Mouse (Mus musculus) natural killer cell, adult 2 months (primary cell): ENCODE results near the gene Mbd6.
"Not testable (repeated sequence)": the region's sequence is repeated elsewhere in the genome, so short reads cannot be mapped to it uniquely, and the experiment has no call there.

Experiments used
- DNase-seq, 2 experiments: peaks; one replicate each; pipeline ENCODE4 v3.0.0; 2022; ENCODE audit warnings: low spot score in 2 of 2

Mbd6 gene

GRCm38 (mm10) chr10:127288800-127289572 is at the start of gene Mbd6:
Gene Mbd6 (minus strand): TSS chr10:127289018.
- DNase-seq: peak; percentile 90 to 92

GRCm38 (mm10) chr10:127337536-127338099 is 48.8 kb upstream of the Mbd6 start:
- DNase-seq: no peak

GRCm38 (mm10) chr10:127336952-127337351 is 48.1 kb upstream of the Mbd6 start:
- DNase-seq: no peak

- no peak for DNase-seq
These were observed 46.5 kb upstream of the Mbd6 start for GRCm38 (mm10) chr10:127335271-127335670.

- DNase-seq: no peak
These were observed 44.3 kb upstream of the Mbd6 start for GRCm38 (mm10) chr10:127333152-127333551.

DNA sequence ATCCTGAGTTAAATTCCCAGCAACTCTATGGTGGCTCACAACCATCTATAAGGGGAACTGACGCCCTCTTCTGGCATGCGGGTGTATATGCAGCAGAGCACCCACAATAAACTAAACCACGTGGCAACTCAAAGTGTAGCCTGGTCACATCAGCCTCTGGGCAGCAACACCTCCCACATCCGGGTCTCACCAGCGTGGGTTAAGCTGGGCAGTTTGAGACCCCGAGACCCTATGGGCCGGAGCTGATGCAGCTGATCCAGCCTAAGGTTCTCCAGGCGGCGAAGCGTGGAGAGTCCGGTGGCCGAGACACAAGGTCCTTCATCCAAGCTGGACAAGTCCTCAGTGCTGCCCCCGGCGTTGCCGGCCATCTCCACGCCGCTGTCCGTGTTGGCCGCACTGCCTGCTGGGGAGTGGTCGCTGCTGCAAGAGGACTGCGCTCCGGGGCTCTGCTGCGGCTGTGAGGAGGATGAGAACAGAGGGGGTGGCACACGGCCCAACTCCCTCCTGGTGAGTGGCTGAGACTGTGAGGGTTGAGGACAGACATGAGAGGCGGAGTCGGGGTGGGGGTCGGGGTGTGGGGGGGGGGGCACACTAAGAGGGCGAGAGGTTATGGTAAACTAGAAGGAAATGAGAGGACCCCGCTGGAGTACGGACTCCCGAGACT is 43.5 kb upstream of the Mbd6 start:
- no peak for DNase-seq

GRCm38 (mm10) chr10:127330212-127330611 is 41.4 kb upstream of the Mbd6 start:
- no peak for DNase-seq

DNA sequence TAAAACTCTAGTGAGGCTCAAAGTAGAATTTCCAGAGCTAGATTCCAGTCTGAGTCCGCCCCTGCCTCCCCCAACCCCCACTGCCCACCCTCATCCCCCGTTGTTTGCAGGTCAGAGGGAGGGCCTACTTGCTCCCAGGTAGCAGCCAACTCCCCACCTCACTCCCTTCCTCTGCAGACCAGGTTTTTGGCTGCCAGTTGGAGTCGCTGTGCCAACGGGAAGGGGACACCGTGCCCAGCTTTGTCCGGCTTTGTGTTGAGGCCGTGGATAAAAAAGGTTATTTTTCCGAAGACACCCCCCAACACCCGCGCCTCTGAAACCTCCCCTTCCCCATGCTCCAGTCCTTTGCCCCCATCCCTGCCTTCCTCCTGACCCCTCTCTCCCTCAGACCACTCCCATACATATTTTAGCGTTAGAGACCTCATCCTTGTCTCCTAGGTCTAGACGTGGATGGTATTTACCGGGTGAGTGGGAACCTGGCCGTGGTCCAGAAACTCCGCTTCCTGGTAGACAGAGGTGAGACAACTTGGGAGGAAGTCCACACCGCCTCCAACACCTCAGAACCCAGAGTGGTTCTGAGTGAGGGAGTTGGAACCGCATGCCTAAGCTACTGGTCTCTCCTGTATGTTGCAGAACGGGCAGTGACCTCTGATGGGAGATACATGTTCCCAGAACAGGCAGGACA is 38.8 kb upstream of the Mbd6 start:
- no peak for DNase-seq

DNA sequence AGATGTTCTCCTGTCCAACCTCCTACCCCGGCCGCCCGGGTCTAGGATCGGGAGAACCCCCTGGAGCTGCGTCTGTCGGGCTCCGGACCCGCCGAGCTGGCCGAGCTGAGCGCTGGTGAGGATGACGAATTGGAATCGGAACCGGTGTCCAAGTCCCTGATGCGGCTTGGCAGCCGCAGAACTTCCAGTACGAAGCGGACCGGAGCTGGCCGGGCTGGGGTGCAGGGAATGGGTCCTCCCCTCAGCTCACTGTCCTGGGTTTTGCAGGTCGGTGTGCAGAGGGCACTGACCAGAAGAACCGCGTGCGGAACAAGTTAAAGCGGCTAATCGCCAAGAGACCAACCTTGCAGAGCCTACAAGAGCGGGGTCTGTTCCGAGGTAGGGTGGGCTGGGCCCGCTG is 38.0 kb upstream of the Mbd6 start:
- no peak for DNase-seq

GRCm38 (mm10) chr10:127326017-127326801 is 37.4 kb upstream of the Mbd6 start:
- peak; percentile 60 to 73 for DNase-seq

DNA sequence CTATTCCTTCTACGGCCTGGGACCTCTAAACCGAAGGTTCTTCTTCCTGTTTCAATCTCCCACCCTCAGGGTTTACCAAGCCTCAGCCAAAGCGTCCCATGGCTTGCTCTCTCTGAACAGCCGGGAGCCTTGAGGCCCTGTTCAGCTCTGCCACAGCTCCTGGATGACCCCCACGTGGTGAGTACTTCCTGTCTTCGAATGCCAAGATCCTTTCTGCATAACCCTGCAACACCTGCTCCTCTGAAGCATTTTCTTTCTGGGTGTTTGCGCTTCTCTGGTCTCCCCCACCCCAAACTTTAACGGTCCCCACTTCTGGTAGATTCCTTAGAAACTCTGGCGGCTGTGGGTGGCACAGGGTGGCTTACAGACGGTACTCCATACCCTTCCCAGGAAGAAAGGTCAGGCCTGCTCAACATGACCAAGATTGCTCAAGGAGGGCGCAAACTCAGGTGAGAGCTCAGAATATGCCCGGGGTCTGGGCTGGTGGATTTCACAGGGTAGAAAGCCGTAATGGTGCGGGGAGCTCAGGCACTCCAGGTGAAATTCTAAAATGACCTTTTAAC is 36.7 kb upstream of the Mbd6 start:
- DNase-seq: no peak

GRCm38 (mm10) chr10:127324495-127324894 is 35.7 kb upstream of the Mbd6 start:
- peak; percentile 75 to 87 for DNase-seq

DNA sequence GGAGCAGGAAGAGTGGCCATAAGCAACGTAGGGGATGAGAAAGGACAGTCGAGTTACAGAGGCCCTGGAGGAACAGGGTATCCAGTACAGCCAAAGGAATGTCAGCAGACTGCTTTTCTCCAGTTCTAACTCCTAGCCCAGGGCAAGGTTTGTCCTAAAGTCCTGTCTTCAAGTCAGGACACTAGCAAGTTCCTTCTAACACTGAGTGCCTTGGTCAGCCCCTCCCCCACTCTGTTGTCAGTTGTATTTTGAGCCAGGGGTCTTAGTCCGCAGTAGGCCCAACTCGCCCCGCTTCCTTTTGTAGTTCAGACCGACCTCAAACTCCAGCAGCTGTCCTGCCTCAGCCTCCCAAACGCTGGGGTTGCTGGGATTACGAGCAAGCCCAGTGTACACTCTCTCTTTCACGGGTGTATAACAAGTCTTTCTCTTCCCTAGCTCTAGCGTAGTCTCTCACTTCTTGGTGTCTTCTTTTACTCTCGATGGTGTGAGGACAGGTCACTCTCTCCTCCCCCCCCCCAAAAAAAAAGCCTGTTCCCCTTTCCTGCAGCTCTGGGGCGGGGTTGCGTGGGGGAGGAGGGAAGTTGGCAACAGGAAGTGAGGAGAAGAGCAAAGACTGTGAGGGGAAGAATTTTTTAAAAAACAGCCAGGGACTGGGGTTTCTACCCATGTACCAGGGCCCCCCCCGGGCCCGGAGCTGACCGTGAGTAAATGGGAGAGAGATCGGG is 34.5 kb upstream of the Mbd6 start:
- peak in 1 of 2 experiments; percentile 47 for DNase-seq

GRCm38 (mm10) chr10:127322669-127323068 is 33.9 kb upstream of the Mbd6 start:
- no peak for DNase-seq

- no peak for DNase-seq
These were observed 33.4 kb upstream of the Mbd6 start for GRCm38 (mm10) chr10:127322178-127322577.

GRCm38 (mm10) chr10:127321621-127322020 is 32.8 kb upstream of the Mbd6 start, which contains the start of gene Arhgap9:
Gene Arhgap9 (plus strand): TSS chr10:127321964.
- DNase-seq: peak in 1 of 2 experiments; percentile 43

DNA sequence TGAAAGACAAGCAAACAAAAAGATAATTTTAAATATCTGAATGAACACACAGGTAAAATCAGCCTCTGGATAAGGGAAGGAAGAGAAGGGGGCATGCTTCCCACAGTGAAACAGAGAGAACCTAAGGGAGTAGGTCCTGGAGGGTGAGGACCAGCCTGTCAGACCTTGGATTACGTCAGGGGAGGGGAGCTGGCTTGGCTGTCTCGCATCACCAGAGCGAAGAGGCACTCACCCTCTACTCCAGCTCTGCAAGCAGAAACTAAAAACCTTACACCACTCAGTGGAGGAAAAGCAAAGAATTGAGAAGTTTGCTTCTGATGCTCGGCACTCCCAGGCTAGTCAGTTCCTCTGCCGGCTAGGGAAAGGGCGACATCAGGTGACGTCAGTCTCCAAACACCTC is 31.2 kb upstream of the Mbd6 start:
- DNase-seq: no peak

- DNase-seq: no peak
These were observed 29.2 kb upstream of the Mbd6 start for GRCm38 (mm10) chr10:127318009-127318408.

DNA sequence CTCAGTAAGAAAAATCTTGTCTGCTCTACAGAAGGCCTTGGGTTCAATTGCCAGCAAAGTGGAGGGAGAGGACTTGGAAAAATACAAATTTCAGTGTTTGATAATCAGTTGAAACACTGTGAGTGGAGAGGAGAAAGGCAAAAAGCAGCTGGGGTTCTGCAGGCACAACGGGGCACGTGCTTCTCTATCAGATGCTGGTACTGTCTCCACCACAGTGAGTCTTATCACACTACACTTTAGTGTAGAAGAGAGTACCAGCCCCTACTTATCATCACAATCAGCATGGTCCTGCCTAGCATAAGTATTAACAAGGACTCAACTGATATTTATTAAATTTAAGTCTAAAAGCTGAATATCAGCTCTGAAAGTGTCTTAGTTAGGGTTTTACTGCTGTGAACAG is 28.5 kb upstream of the Mbd6 start:
- no peak for DNase-seq

GRCm38 (mm10) chr10:127314950-127315349 is 26.1 kb upstream of the Mbd6 start:
- DNase-seq: not testable (repeated sequence)
